ENCODE assay signal across 18 mouse cellular contexts in the genomic region with DNA sequence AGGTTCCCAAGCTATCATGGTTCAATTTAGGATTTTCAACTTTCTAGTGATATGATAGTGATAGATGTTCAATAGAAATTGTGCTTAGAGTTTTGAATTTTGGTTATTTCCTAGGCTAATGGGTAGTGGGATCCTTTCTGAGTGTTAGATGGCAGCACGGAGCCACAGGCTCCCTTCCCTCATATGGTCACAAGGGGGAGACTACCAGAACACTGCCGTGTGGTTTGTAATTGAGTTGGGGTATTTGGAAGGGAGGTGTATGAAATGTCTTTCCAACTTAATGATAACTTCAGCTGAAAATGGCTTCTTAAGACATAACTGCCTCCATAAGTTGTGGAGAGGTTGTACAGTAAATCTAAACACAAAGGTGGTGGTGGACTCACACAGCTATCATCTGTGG. TPM values are rescaled to one million over a fixed set of nuclear protein-coding genes. Genes with fewer than 3 reads are reported as not detected.
"Had no signal": no experiment of that assay in that cellular context is flagged by ENCODE, and none has a peak within 500 bp of the region (broad histone marks: within the 10 kb centered on the region; RNA-seq: fewer than 3 reads in every experiment).

No protein-coding gene starts in this region.

- H3K4me2 ChIP-seq: intestine, embryonic 15.5 days; limb, embryonic 12.5 days; midbrain, embryonic 12.5 days; neural tube, embryonic 12.5 days; stomach, embryonic 15.5 days had no signal

- ATAC-seq: intestine, embryonic 15.5 days had no signal

- DNase-seq: kidney, adult 8-10 months; kidney, postnatal 4 days; lung, adult 2 months; lung, postnatal 14 days; right cerebral cortex, postnatal 14 days; thymus, postnatal 36 days had no signal

- H3K27me3 ChIP-seq: intestine, embryonic 15.5 days; limb, embryonic 12.5 days; megakaryocyte, embryonic 14.5 days; midbrain, embryonic 12.5 days; neural tube, embryonic 12.5 days; stomach, embryonic 15.5 days had no signal

- H3K4me1 ChIP-seq: intestine, embryonic 15.5 days; stomach, embryonic 15.5 days had no signal

- H3K4me3 ChIP-seq: intestine, embryonic 15.5 days; limb, embryonic 12.5 days; megakaryocyte, embryonic 14.5 days; midbrain, embryonic 12.5 days; neural tube, embryonic 12.5 days; stomach, embryonic 15.5 days had no signal

- H3K9ac ChIP-seq: intestine, embryonic 15.5 days; limb, embryonic 12.5 days; liver, embryonic 14.5 days; midbrain, embryonic 12.5 days; neural tube, embryonic 12.5 days; stomach, embryonic 15.5 days had no signal

- H3K27ac ChIP-seq: intestine, embryonic 15.5 days; limb, embryonic 12.5 days; liver, embryonic 14.5 days; macrophage; midbrain, embryonic 12.5 days; neural tube, embryonic 12.5 days; stomach, embryonic 15.5 days had no signal

- H3K9me3 ChIP-seq: intestine, embryonic 15.5 days; limb, embryonic 12.5 days; megakaryocyte, embryonic 14.5 days; midbrain, embryonic 12.5 days; neural tube, embryonic 12.5 days; stomach, embryonic 15.5 days had no signal

RNA-seq across cellular contexts. Expression of a gene that starts 2.9 kb away (rescaled TPM):
- total RNA-seq: liver, adult 2 months; monocyte, adult 5-6 weeks had no signal
- polyA plus RNA-seq: intestine, embryonic 15.5 days; kidney, embryonic 16.5 days; limb, embryonic 12.5 days; liver, embryonic 14.5 days; macrophage; midbrain, embryonic 12.5 days; neural tube, embryonic 12.5 days; stomach, embryonic 15.5 days; thymus, postnatal 0 days had no signal
